Mouse (Mus musculus) intestine, embryonic 14.5 days (tissue): Measurements from ENCODE around the gene Ism1. TPM values are rescaled to one million over a fixed set of nuclear protein-coding genes. Genes with fewer than 3 reads are reported as not detected.

Source experiments
- ATAC-seq: fragments of 200-750 bp; cut with Nextera tagmentation; replicated peaks from 2 replicates; pipeline ENCODE4 v1.8.0; 2017; ENCODE audit warnings: low read depth, moderate number of reproducible peaks, moderate TSS enrichment, moderate library complexity; ENCODE audit not compliant: low FRiP score, low TSS enrichment
- DNase-seq: peaks from one replicate; pipeline ENCODE4 v3.0.0-alpha.2; 2018; ENCODE audit warnings: low spot score
- H3K27ac ChIP-seq: fragments of 300-500 bp; sonication (generic); 2 replicates; pipeline ENCODE4 v1.5.1; 2014; ENCODE audit warnings: low read depth, mild to moderate bottlenecking, control low read depth
- H3K27me3 ChIP-seq: fragments of 300-500 bp; sonication (generic); replicated peaks from 2 replicates; pipeline ENCODE4 v1.6.1; 2014; ENCODE audit warnings: low read length, control low read depth; ENCODE audit not compliant: control insufficient read depth, insufficient read depth
- H3K36me3 ChIP-seq: fragments of 300-500 bp; sonication (generic); 2 replicates; pipeline ENCODE4 v1.6.1; 2014; ENCODE audit warnings: low read length, control low read depth; ENCODE audit not compliant: control insufficient read depth, insufficient read depth
- H3K4me1 ChIP-seq: fragments of 300-500 bp; sonication (generic); replicated peaks from 2 replicates; pipeline ENCODE4 v1.6.1; 2014; ENCODE audit warnings: low read length, control low read depth, mixed read lengths; ENCODE audit not compliant: control insufficient read depth, insufficient read depth
- H3K4me2 ChIP-seq: fragments of 300-500 bp; sonication (generic); 2 replicates; pipeline ENCODE4 v1.6.1; 2014; ENCODE audit warnings: low read length
- H3K4me3 ChIP-seq: fragments of 300-500 bp; sonication (generic); 2 replicates; pipeline ENCODE4 v1.5.1; 2014; ENCODE audit warnings: low read depth, low read length, control low read depth, mixed read lengths
- H3K9ac ChIP-seq: fragments of 300-500 bp; sonication (generic); 2 replicates; pipeline ENCODE4 v1.6.1; 2014; ENCODE audit warnings: mild to moderate bottlenecking, low read length
- H3K9me3 ChIP-seq: fragments of 300-500 bp; sonication (generic); 2 replicates; pipeline ENCODE4 v1.6.1; 2016; ENCODE audit warnings: low read length, control low read depth; ENCODE audit not compliant: control insufficient read depth
- WGBS: fragments of 180-500 bp; shearing (Covaris S2); extraction: QIAGEN DNeasy Blood & Tissue Kit; methylation state at CpG from one replicate; pipeline ENCODE4 v1.1.7; 2014; 5-methylcytosine and 5-hydroxymethylcytosine counted together
- polyA plus RNA-seq: library from polyadenylated mRNA; unstranded; fragments of >200 nt; fragmentation: Nextera tagmentation; extraction: Ambion mirVana; gene quantifications from 2 replicates; pipeline ENCODE4 v1.2.1, GENCODE M21; 2014

Gene Ism1
- polyA plus RNA-seq, 1 experiment from 2014 or later, result 0.95 TPM

GRCm38 (mm10) chr2:139700609-139701008, 22.6 kb downstream of the Ism1 start:
- Histone ChIP-seq H3K27ac (no peak overlapping the region), H3K4me1 (no peaks in the 10 kb centered on the region), H3K9ac (no peak overlapping the region), H3K4me3 (no peak overlapping the region), H3K9me3 (no peaks in the 10 kb centered on the region; the same call in 1 of the 2 replicates), H3K4me2 (no peak overlapping the region), H3K36me3 (no peaks in the 10 kb centered on the region), H3K27me3 (no peaks in the 10 kb centered on the region)
- ATAC-seq (no peak), DNase-seq (no peak)
- WGBS, result 81% methylated on average over 1 of the region's 1 CpGs

- Histone ChIP-seq H3K4me2 (no peak overlapping the region), H3K36me3 (no peaks in the 10 kb centered on the region), H3K4me3 (no peak overlapping the region), H3K4me1 (no peaks in the 10 kb centered on the region), H3K27me3 (no peaks in the 10 kb centered on the region), H3K9ac (no peak overlapping the region), H3K9me3 (no peaks in the 10 kb centered on the region; the same call in 1 of the 2 replicates), H3K27ac (no peak overlapping the region)
- no peak for ATAC-seq
- DNase-seq, result no peak
- WGBS, result 76% methylated on average over 3 of the region's 3 CpGs
Measured at GRCm38 (mm10) chr2:139704951-139705350, 27.0 kb downstream of the Ism1 start.

- no peak overlapping the region for H3K9ac ChIP-seq
- no peak overlapping the region for H3K27ac ChIP-seq
- WGBS, result 73% methylated on average over 6 of the region's 6 CpGs
- no peaks in the 10 kb centered on the region for H3K9me3 ChIP-seq
- DNase-seq (no peak), ATAC-seq (no peak)
- H3K4me2 ChIP-seq, result no peak overlapping the region
- no peaks in the 10 kb centered on the region for H3K36me3 ChIP-seq
- H3K27me3 ChIP-seq, result no peaks in the 10 kb centered on the region
- no peaks in the 10 kb centered on the region for H3K4me1 ChIP-seq
- no peak overlapping the region for H3K4me3 ChIP-seq
Measured at GRCm38 (mm10) chr2:139708194-139708899, 30.4 kb downstream of the Ism1 start.

DNA sequence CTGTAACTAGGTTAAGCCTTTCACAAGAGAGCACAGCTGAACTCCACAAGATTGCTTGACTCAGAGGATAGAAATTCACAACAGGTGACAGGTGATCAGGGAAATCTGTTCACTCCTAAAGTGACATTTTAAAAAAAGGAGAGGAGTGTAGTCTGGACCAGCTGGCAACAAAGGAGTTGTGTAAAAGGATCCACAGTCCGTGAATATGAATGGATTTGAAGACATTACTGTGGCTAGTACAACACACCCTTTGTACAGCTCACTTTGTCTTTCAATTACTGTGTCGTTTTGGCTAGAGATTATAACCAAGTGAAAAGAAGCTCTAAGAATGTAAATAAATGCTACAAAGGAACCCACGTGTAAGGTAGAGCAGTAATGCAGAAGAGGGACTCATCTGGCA, 33.7 kb downstream of the Ism1 start:
- no peak for ATAC-seq
- Histone ChIP-seq H3K27me3 (no peaks in the 10 kb centered on the region), H3K9me3 (no peaks in the 10 kb centered on the region), H3K4me1 (no peaks in the 10 kb centered on the region), H3K4me3 (no peak overlapping the region), H3K4me2 (no peak overlapping the region), H3K36me3 (no peaks in the 10 kb centered on the region), H3K27ac (no peak overlapping the region), H3K9ac (no peak overlapping the region)
- DNase-seq, result no peak
- 49% methylated on average over 3 of the region's 3 CpGs for WGBS

DNA sequence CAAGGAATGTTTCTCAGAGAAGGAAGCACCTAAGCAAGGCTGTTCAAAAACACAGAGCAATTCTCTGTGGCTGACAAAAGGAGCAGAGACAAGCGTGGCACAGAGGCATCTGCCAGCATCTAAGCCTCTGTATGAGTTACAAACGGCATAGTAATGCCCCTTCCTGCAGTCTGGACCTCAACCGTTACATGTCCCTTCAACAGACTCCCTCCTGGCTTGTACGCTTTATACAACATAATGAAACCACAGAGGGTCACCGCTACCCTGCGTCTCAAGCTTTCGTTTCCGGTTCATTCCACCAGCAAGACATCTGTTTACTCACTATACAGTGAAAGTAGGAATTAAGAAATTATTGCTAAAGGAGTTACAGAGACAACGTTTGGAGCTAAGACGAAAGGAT, 34.1 kb downstream of the Ism1 start:
- H3K4me2 ChIP-seq, result no peak overlapping the region
- H3K9me3 ChIP-seq, result no peaks in the 10 kb centered on the region
- H3K27me3 ChIP-seq, result no peaks in the 10 kb centered on the region
- no peak overlapping the region for H3K4me3 ChIP-seq
- DNase-seq (no peak), ATAC-seq (no peak)
- WGBS, result 84% methylated on average over 10 of the region's 10 CpGs
- no peaks in the 10 kb centered on the region for H3K36me3 ChIP-seq
- H3K27ac ChIP-seq, result no peak overlapping the region
- no peaks in the 10 kb centered on the region for H3K4me1 ChIP-seq
- H3K9ac ChIP-seq, result no peak overlapping the region

- Histone ChIP-seq H3K9me3 (no peaks in the 10 kb centered on the region), H3K9ac (no peak overlapping the region), H3K4me2 (no peak overlapping the region), H3K4me3 (no peak overlapping the region), H3K27me3 (no peaks in the 10 kb centered on the region), H3K27ac (no peak overlapping the region), H3K36me3 (no peaks in the 10 kb centered on the region), H3K4me1 (no peaks in the 10 kb centered on the region)
- 68% methylated on average over 3 of the region's 3 CpGs for WGBS
- ATAC-seq, result no peak
- no peak for DNase-seq
Measured at GRCm38 (mm10) chr2:139714206-139714605, 36.2 kb downstream of the Ism1 start.

- no peak overlapping the region for H3K4me2 ChIP-seq
- no peaks in the 10 kb centered on the region for H3K27me3 ChIP-seq
- no peak for DNase-seq
- WGBS, result 62% methylated on average over 1 of the region's 1 CpGs
- H3K9ac ChIP-seq, result no peak overlapping the region
- no peaks in the 10 kb centered on the region for H3K9me3 ChIP-seq
- H3K27ac ChIP-seq, result no peak overlapping the region
- ATAC-seq, result no peak
- H3K4me1 ChIP-seq, result no peaks in the 10 kb centered on the region
- H3K4me3 ChIP-seq, result no peak overlapping the region
- H3K36me3 ChIP-seq, result no peaks in the 10 kb centered on the region
Measured at GRCm38 (mm10) chr2:139717772-139718171, 39.8 kb downstream of the Ism1 start.

GRCm38 (mm10) chr2:139722700-139723099, 44.7 kb downstream of the Ism1 start:
- 0% methylated on average over 1 of the region's 1 CpGs for WGBS

DNA sequence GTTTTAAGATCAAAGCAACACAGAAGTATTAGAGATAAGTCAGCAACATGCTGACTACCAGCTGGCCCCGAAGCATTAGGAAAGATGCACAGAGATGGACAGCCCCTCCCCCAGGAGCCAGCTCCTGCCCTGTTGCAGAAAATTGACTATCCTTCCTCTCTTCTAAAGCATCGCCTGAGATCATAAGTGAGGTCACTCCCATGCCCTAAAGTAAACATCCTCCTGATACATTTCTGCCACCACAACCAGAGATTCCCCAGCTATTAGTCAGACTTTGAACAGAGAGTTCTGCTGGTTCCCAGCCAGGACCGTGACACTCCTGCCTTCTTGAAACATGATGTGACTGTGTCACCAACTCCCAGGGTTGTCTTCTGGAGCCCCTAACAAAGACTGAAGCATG, 45.3 kb downstream of the Ism1 start:
- no peaks in the 10 kb centered on the region for H3K36me3 ChIP-seq
- H3K9me3 ChIP-seq, result no peaks in the 10 kb centered on the region
- H3K4me3 ChIP-seq, result no peak overlapping the region
- WGBS, result 16% methylated on average over 3 of the region's 3 CpGs
- H3K27ac ChIP-seq, result no peak overlapping the region
- no peaks in the 10 kb centered on the region for H3K4me1 ChIP-seq
- no peak overlapping the region for H3K4me2 ChIP-seq
- DNase-seq, result no peak
- 0 out of 2 replicates have a peak, but pooled peaks have one; percentile 40 for ATAC-seq
- no peak overlapping the region for H3K9ac ChIP-seq
- no peaks in the 10 kb centered on the region for H3K27me3 ChIP-seq

More at GRCm38 (mm10) chr2:139722700-139723099, 44.7 kb downstream of the Ism1 start:
- Histone ChIP-seq H3K9ac (no peak overlapping the region), H3K4me3 (no peak overlapping the region), H3K9me3 (no peaks in the 10 kb centered on the region), H3K36me3 (no peaks in the 10 kb centered on the region), H3K4me2 (no peak overlapping the region), H3K4me1 (no peaks in the 10 kb centered on the region), H3K27me3 (no peaks in the 10 kb centered on the region), H3K27ac (no peak overlapping the region)
- peak; percentile 63 for DNase-seq
- ATAC-seq, result no peak
